Mouse (Mus musculus): ENCODE data around the gene Cbx7. TPM values are rescaled to one million over a fixed set of nuclear protein-coding genes. Genes with fewer than 3 reads are reported as not detected.
A peak's percentile ranks its signal among the peaks of the same experiment; 100 is the strongest.

Gene Cbx7
- polyA plus RNA-seq, 1 experiment from 2014 or later, result 3.6 TPM

DNA sequence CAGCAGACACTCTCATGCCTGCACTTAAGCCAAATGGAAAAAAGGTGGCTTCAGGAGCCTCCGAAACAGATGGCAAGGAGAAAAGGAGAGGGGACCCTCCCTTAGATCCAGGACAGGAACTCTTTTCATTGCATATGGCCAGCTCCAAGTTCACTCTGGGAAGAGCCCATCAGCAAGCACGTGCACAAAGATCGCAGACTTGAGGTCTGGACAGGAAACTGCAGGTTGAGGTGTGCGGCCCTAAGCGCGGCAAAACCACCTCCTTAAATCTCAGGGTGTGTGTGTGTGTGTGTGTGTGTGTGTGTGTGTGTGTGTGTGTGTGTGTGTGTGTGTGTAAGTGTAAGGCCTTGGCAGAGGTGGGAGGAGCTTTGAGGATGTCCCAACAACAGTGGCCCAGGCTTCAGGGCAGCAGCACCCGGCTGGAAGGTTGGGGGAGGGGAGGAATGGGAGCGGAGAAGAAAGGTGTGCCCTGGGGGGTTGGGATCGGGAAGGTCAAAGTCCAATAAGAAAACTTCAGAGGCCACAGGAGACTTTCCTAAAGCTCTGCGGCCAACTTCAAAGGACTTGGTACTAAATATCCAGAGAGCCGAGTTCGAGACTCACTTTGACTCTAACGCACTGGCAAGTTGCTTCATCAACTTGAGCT, 39.3 kb downstream of the Cbx7 start:
- Histone ChIP-seq H3K4me1 (peaks cover 37% of the 10 kb centered on the region), H3K9me3 (no peaks in the 10 kb centered on the region), H3K4me3 (peak overlapping the region; percentile 65), H3K4me2 (replicated peaks) (peak overlapping the region; percentile 77), H3K36me3 (no peaks in the 10 kb centered on the region), H3K27ac (replicated peaks) (no peak overlapping the region), H3K9ac (replicated peaks) (no peak overlapping the region; the same call in 1 of the 2 replicates), H3K27me3 (peaks cover 10% of the 10 kb centered on the region)
- ATAC-seq (replicated peaks), result no peak
- WGBS, result 21% methylated on average over 13 of the region's 13 CpGs

DNA sequence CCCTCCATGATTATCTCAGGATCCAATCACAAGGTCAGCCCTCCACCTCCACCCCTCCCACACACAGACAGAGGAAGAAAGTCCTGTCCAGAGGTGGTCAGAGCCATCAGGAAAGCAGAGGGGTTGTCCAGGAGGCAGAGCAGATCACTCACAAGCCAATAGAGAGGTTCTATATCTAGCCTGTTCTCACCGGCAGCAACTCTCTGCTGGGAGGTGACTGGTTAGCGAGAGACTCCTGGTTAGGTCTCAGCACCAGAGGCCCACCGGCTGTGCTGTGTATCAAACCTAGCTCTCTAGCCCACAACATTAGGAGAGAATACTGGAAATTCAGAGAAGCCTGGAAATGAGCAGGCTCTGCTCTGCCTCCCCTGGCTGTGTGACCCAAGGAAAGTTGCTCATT, 41.2 kb downstream of the Cbx7 start:
- ATAC-seq (replicated peaks), result no peak
- WGBS, result 81% methylated on average over 3 of the region's 3 CpGs

DNA sequence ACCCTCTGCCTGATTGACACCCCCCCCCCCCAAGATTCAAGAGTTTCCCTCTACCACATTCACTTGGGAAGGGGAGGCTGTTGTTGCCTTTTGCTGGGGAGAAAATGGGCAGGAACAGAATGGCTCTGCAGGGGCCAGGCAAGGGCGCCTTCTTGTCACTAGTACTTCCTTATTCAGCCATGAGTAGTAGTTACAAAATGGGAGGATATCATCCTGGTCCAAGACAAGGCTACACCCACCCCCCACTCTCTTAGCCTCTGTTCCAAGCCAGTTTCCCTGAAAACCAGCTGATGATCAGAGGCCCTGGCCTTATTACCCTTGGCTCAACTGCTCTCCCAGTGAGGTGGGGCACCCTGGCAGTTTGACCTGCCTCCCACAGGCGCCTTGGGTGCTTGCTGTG, 42.2 kb downstream of the Cbx7 start:
- Histone ChIP-seq H3K27me3 (peaks cover 6% of the 10 kb centered on the region), H3K27ac (replicated peaks) (no peak overlapping the region), H3K4me1 (peaks cover 26% of the 10 kb centered on the region), H3K9me3 (no peaks in the 10 kb centered on the region), H3K9ac (replicated peaks) (no peak overlapping the region), H3K4me3 (no peak overlapping the region), H3K4me2 (replicated peaks) (no peak overlapping the region), H3K36me3 (no peaks in the 10 kb centered on the region)
- WGBS, result 72% methylated on average over 2 of the region's 2 CpGs
- no peak for ATAC-seq (replicated peaks)

More for the DNA sequence above, 41.2 kb downstream of the Cbx7 start:
- peaks cover 36% of the 10 kb centered on the region for H3K4me1 ChIP-seq
- peaks cover 10% of the 10 kb centered on the region for H3K27me3 ChIP-seq
- no peak overlapping the region for H3K27ac ChIP-seq (replicated peaks)
- H3K4me2 ChIP-seq (replicated peaks), result no peak overlapping the region
- H3K9me3 ChIP-seq, result no peaks in the 10 kb centered on the region
- H3K36me3 ChIP-seq, result no peaks in the 10 kb centered on the region
- H3K4me3 ChIP-seq, result no peak overlapping the region
- H3K9ac ChIP-seq (replicated peaks), result no peak overlapping the region

DNA sequence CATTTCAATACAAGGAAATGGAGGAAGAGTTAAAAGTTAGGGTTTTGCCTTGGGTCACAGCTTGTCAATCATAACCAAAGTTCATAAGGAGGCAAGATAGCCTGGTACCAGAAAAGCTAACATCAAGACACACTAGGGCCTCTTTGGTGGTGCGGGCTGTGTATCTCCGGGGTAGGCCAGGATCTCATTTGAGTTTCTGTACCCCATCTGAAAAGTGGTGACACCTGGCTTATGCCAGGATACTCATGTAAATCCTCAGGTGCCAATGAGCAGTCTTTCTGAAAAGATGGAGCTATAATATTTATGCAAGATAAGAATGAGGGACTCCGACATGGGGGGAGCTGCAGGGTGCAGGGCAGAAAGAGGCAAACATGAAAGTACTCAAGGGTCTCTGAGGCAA, 42.6 kb downstream of the Cbx7 start:
- Histone ChIP-seq H3K27ac (replicated peaks) (peak overlapping the region; percentile 55; the same call in 1 of the 2 replicates), H3K27me3 (peaks cover 2% of the 10 kb centered on the region), H3K4me1 (peaks cover 22% of the 10 kb centered on the region), H3K36me3 (no peaks in the 10 kb centered on the region), H3K9ac (replicated peaks) (0 out of 2 replicates have a peak overlapping the region, but pooled peaks have one; percentile 56), H3K4me3 (0 out of 2 replicates have a peak overlapping the region, but pooled peaks have one; percentile 66), H3K9me3 (no peaks in the 10 kb centered on the region), H3K4me2 (replicated peaks) (peak overlapping the region; percentile 91)
- 92% methylated on average over 3 of the region's 3 CpGs for WGBS
- ATAC-seq (replicated peaks), result no peak

DNA sequence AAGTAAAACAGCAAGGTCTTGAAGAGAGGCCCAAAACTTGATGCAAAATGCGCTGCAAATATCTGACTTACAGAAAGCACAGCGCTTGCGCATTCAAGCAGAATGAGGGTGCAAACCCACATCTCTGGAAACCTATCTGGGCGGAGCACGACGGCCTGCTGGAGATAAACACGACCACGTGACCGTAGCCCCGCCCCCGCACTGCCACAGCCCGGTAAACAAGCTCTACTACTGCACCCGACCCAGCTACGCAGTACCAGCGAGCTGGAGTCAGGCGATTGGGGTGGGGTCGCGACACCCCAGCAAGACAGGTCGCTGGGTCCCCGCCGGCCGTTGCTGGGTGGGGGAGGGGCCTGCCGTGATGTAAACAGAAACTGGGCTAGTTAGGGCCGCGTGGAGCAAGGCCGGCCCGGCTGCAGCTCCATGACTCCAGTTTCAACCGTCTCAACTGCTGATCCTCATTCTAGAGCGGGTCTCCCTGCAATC, 43.2 kb downstream of the Cbx7 start:
- peaks cover 21% of the 10 kb centered on the region for H3K4me1 ChIP-seq
- H3K4me2 ChIP-seq (replicated peaks), result peak overlapping the region; percentile 91
- peak; percentile 87 for ATAC-seq (replicated peaks)
- no peaks in the 10 kb centered on the region for H3K36me3 ChIP-seq
- no peaks in the 10 kb centered on the region for H3K27me3 ChIP-seq
- peak overlapping the region; percentile 56 for H3K9ac ChIP-seq (replicated peaks)
- H3K4me3 ChIP-seq, result peak overlapping the region; percentile 66
- H3K27ac ChIP-seq (replicated peaks), result peak overlapping the region; percentile 55
- WGBS, result under 1% methylated on average over 29 of the region's 29 CpGs
- H3K9me3 ChIP-seq, result no peaks in the 10 kb centered on the region

DNA sequence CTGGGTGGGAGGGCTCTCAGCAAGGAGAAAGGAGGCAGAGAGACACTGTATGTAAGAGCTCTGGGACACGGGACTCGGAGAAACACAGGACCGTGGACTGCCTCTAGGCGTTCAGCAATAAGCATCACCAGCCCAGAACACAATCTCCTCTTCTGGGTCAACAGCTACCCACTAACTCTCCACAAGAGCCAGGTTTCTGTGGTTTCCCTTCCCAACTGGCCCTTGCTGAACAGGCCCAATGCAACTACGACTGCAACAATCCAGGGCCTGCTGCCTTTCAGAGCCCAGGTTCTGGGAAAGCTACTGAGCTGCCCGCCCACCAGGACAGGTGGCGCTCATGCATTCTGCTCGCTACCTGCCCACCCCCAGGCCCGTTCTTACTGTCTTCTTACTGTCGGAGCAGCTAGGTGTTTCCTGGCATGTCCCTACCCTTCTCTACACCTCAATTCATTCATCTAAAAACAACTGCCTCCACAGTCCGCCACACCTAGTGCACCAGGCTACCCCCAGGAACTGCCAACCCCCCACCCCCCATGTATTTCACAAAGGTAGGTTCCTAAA, 44.0 kb downstream of the Cbx7 start:
- peak overlapping the region; percentile 56 for H3K9ac ChIP-seq (replicated peaks)
- H3K9me3 ChIP-seq, result no peaks in the 10 kb centered on the region
- no peaks in the 10 kb centered on the region for H3K27me3 ChIP-seq
- H3K27ac ChIP-seq (replicated peaks), result peak overlapping the region; percentile 55; the same call in 1 of the 2 replicates
- WGBS, result 77% methylated on average over 11 of the region's 11 CpGs
- peaks cover 17% of the 10 kb centered on the region for H3K4me1 ChIP-seq
- H3K36me3 ChIP-seq, result 0 out of 2 replicates have a peak, but pooled peaks cover 3% of the 10 kb centered on the region
- H3K4me3 ChIP-seq, result peak overlapping the region; percentile 66
- H3K4me2 ChIP-seq (replicated peaks), result peak overlapping the region; percentile 91
- no peak for ATAC-seq (replicated peaks)

DNA sequence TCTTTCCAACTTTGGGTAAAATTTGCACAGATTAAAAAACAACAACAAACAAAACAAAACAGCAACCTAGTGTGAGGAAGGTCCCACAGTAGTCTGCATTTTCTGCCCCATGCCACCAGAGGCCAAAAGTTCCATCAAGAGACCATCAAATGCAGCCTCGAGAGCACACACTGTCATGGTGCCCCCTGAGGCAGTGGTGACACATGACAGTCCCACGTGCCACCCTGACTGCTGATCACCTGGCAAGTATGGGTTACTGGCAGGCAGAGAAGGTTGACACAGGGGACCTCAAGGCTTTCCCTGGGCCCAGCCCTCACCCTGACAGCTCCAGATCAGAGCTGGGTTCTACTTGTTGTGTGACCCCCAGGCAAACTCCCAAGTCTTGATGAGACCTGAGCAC, 51.1 kb downstream of the Cbx7 start:
- Histone ChIP-seq H3K4me1 (no peaks in the 10 kb centered on the region), H3K9me3 (no peaks in the 10 kb centered on the region), H3K4me2 (replicated peaks) (no peak overlapping the region), H3K9ac (replicated peaks) (no peak overlapping the region), H3K27ac (replicated peaks) (no peak overlapping the region), H3K27me3 (no peaks in the 10 kb centered on the region), H3K36me3 (0 out of 2 replicates have a peak, but pooled peaks cover 4% of the 10 kb centered on the region), H3K4me3 (no peak overlapping the region)
- 53% methylated on average over 2 of the region's 2 CpGs for WGBS
- ATAC-seq (replicated peaks), result no peak

DNA sequence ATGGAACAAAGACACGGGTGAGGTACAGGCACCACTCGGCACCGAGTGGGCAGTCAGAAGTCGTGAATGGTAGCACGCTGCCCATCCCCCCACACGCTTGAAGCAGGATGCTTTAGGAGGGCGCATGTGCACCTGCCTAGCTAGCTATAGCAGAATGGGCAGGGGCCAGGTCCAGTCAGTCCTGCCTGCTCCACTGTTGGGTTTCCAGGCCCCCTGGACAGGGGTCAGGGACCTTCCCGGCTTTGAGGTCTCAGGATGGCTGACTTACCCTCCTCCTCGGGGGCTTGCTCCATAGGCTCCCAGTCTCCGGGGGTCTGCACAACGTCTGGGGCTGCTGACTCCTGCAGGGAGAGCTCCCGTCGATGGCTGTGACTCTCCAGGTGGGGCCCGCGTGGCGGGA, 52.4 kb downstream of the Cbx7 start:
- WGBS, result 91% methylated on average over 16 of the region's 16 CpGs
- Histone ChIP-seq H3K4me2 (replicated peaks) (no peak overlapping the region), H3K9me3 (no peaks in the 10 kb centered on the region), H3K4me1 (no peaks in the 10 kb centered on the region), H3K27me3 (no peaks in the 10 kb centered on the region), H3K36me3 (0 out of 2 replicates have a peak, but pooled peaks cover 4% of the 10 kb centered on the region), H3K4me3 (no peak overlapping the region), H3K9ac (replicated peaks) (no peak overlapping the region), H3K27ac (replicated peaks) (no peak overlapping the region)
- ATAC-seq (replicated peaks), result no peak

DNA sequence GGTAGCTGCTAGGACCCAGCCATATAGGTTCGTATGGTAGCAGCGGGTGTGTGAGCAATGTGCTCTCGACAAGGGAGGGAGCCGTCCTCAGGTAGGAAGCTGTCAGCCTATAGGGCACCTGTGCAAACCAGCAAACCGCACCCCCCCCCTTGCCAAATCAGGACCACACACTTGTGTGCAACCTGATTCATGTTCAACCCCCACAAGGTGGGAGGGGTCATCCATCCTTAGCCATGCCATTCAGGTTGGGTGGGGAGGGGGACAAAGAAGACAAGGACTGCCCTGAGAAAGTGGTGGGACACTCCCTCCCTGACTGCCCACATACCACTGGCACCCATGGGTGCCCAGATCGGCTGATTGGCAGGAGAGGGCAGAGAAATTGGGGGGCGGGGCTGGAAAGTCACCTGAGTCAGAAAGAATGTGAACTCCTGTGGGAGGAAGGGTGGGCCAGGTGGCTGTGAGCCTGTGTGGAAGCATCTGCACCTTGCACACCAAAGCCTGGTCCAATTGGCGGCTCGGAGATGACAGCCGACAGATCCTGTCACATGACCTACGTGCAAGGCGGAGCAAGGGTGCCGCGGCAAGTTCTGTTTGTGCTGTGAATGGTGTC, 53.7 kb downstream of the Cbx7 start:
- Histone ChIP-seq H3K27ac (replicated peaks) (no peak overlapping the region), H3K4me1 (no peaks in the 10 kb centered on the region), H3K9ac (replicated peaks) (no peak overlapping the region), H3K4me2 (replicated peaks) (no peak overlapping the region), H3K27me3 (no peaks in the 10 kb centered on the region), H3K9me3 (no peaks in the 10 kb centered on the region), H3K36me3 (0 out of 2 replicates have a peak, but pooled peaks cover 4% of the 10 kb centered on the region), H3K4me3 (no peak overlapping the region)
- 95% methylated on average over 14 of the region's 14 CpGs for WGBS
- no peak for ATAC-seq (replicated peaks)

DNA sequence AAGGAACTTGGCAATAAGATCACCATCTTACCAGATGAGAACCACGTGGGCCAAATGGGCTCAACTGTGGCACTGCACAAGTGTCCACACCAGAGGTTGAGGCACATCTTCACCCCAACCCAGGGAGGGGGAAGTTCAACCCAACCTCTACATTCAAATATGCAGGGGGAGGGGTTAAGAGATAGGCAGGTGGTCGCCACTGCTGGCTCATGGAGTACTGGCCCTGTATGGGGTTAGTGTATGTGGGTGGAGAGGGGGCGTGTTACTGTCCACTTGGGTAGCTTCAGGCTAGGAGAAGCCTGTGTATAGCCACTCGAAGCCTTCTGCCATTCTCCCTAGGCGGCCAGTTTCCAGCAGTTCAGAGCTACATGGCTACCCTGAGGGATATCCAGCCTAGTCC, 54.8 kb downstream of the Cbx7 start:
- 67% methylated on average over 5 of the region's 5 CpGs for WGBS

DNA sequence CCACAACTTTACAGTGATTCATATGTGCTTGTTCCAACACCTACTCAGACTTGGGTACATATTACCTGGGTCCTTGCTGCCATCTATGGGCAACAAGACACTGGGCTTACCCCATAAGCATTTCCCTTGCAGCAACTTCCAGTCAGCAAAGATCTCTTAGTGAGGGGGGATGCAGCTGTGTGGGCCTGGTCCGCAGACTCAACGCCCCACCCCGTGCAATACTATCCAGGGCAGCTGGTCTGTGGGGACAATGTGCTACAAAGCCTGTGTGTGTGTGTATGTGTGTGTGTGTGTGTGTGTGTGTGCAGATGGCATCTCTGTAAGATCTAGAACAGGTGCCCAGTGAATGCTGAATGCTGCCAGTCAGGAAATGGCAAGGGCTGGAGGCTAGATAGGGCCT, 56.6 kb downstream of the Cbx7 start:
- no peaks in the 10 kb centered on the region for H3K27me3 ChIP-seq
- WGBS, result 81% methylated on average over 3 of the region's 3 CpGs

More for the DNA sequence above, 54.8 kb downstream of the Cbx7 start:
- Histone ChIP-seq H3K9ac (replicated peaks) (no peak overlapping the region), H3K4me2 (replicated peaks) (no peak overlapping the region), H3K36me3 (no peaks in the 10 kb centered on the region), H3K9me3 (no peaks in the 10 kb centered on the region), H3K4me1 (no peaks in the 10 kb centered on the region), H3K27me3 (no peaks in the 10 kb centered on the region), H3K4me3 (no peak overlapping the region), H3K27ac (replicated peaks) (no peak overlapping the region)
- ATAC-seq (replicated peaks), result no peak

DNA sequence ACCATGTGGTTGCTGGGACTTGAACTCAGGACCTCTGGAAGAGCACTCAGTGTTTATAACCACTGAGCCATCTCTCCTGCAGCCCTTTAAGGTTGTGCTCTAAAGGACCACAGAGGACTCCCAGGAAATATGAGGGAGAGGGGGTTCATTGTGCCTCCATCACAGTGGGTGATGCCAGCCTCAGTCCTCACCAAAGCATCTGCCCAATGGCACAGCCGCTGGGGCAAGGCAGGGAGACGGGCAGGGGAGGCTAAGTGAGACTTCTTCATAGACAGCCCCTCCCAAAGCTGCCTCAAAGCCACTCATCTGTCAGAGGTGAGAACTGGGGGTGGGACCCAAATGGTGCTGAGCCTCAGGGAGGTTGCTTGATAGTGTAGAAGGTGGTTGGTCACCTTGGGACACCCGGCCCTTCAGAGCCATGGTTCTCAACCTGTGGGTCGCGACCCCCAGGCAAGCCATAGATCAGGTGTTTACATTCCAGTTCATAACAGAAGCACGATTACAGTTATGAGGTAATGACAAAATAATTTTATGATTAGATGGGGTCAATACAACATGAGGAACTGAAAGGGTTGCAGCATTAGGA, 57.1 kb downstream of the Cbx7 start:
- Histone ChIP-seq H3K36me3 (no peaks in the 10 kb centered on the region), H3K9ac (replicated peaks) (no peak overlapping the region), H3K27ac (replicated peaks) (no peak overlapping the region), H3K9me3 (no peaks in the 10 kb centered on the region), H3K4me1 (no peaks in the 10 kb centered on the region), H3K27me3 (no peaks in the 10 kb centered on the region), H3K4me2 (replicated peaks) (no peak overlapping the region), H3K4me3 (no peak overlapping the region)
- no peak for ATAC-seq (replicated peaks)
- 88% methylated on average over 6 of the region's 6 CpGs for WGBS

More for the DNA sequence above, 56.6 kb downstream of the Cbx7 start:
- H3K4me1 ChIP-seq, result no peaks in the 10 kb centered on the region
- no peak overlapping the region for H3K4me3 ChIP-seq
- H3K36me3 ChIP-seq, result no peaks in the 10 kb centered on the region
- no peak overlapping the region for H3K27ac ChIP-seq (replicated peaks)
- H3K9me3 ChIP-seq, result no peaks in the 10 kb centered on the region
- peak; percentile 13; the same call in 1 of the 2 replicates for ATAC-seq (replicated peaks)
- H3K4me2 ChIP-seq (replicated peaks), result no peak overlapping the region
- H3K9ac ChIP-seq (replicated peaks), result no peak overlapping the region

Measured in forebrain, embryonic 15.5 days (tissue).